Mouse (Mus musculus) thymus, adult 2 months (tissue): Measurements from ENCODE around the gene Masp2. TPM values are rescaled to one million over a fixed set of nuclear protein-coding genes. Genes with fewer than 3 reads are reported as not detected.

Source experiments
- DNase-seq: peaks from one replicate; pipeline ENCODE4 v3.0.0; 2021
- H3K27ac ChIP-seq: fragments of 200-500 bp; 2 replicates; pipeline ENCODE4 v1.5.1; 2012; ENCODE audit warnings: low read length, control low read depth; ENCODE audit not compliant: control insufficient read depth, insufficient read depth
- H3K27me3 ChIP-seq: fragments of 200-500 bp; 2 replicates; pipeline ENCODE4 v1.6.1; 2012; ENCODE audit warnings: mild to moderate bottlenecking, low read length, moderate library complexity, mixed read lengths; ENCODE audit not compliant: control insufficient read depth, insufficient read depth
- H3K36me3 ChIP-seq: fragments of 200-500 bp; 2 replicates; pipeline ENCODE4 v1.6.1; 2012; ENCODE audit warnings: mild to moderate bottlenecking, low read length, moderate library complexity; ENCODE audit not compliant: control insufficient read depth, insufficient read depth
- H3K4me1 ChIP-seq: fragments of 200-500 bp; replicated peaks from 2 replicates; pipeline ENCODE4 v1.6.1; 2012; ENCODE audit warnings: low read length; ENCODE audit not compliant: control insufficient read depth, insufficient read depth
- H3K4me3 ChIP-seq: fragments of 200-500 bp; 2 replicates; pipeline ENCODE4 v1.5.1; 2012; ENCODE audit warnings: mild to moderate bottlenecking, low read length, control low read depth, moderate library complexity; ENCODE audit not compliant: control insufficient read depth, insufficient read depth
- CTCF ChIP-seq: fragments of 200-500 bp; IDR thresholded peaks from 2 replicates; pipeline ENCODE4 v1.5.1; 2012; ENCODE audit warnings: mild to moderate bottlenecking, control low read depth, low read length, moderate library complexity, borderline replicate concordance; ENCODE audit not compliant: control insufficient read depth, poor library complexity, insufficient read depth; ENCODE audit errors: extremely low read depth
- POLR2A ChIP-seq: fragments of 200-500 bp; IDR thresholded peaks from 2 replicates; pipeline ENCODE4 v1.6.1; 2012; ENCODE audit warnings: mild to moderate bottlenecking, low read length, control low read depth, moderate library complexity; ENCODE audit not compliant: control insufficient read depth, poor library complexity, insufficient read depth; ENCODE audit errors: extremely low read depth
- WGBS: fragments of 180-500 bp; shearing (Covaris S2); methylation state at CpG from one replicate; pipeline ENCODE4 v1.1.7; 2018; 5-methylcytosine and 5-hydroxymethylcytosine counted together
- polyA plus RNA-seq: library from polyadenylated mRNA; depleted of rRNA; stranded (reverse); fragments of >200 nt; gene quantifications from 2 replicates; pipeline ENCODE4 v1.2.3, GENCODE M21; 2012; rRNA removed

Gene Masp2
- 3.8 and 4.0 TPM in 2 replicates for polyA plus RNA-seq

GRCm38 (mm10) chr4:148602357-148603120 is at the start of gene Masp2:
TSS of gene Masp2 (plus strand) at chr4:148602554.
- Histone ChIP-seq H3K36me3 (no peaks in the 10 kb centered on the region), H3K27me3 (no peaks in the 10 kb centered on the region), H3K27ac (no peak within 1 kb of the TSS), H3K4me1 (no peaks in the 10 kb centered on the region), H3K4me3 (no peak within 1 kb of the TSS)
- DNase-seq = no peak
- WGBS = 88% methylated on average over 14 of the region's 14 CpGs
- TF ChIP-seq CTCF (no peak), POLR2A (no peak)

GRCm38 (mm10) chr4:148557766-148558165 is 44.6 kb upstream of the Masp2 start:
- H3K4me1 ChIP-seq = peaks cover 10% of the 10 kb centered on the region
- H3K4me3 ChIP-seq = peak overlapping the region; percentile 82
- H3K36me3 ChIP-seq = peaks cover 40% of the 10 kb centered on the region
- no peak for TF ChIP-seq CTCF
- TF ChIP-seq POLR2A = no peak
- DNase-seq = no peak
- H3K27me3 ChIP-seq = no peaks in the 10 kb centered on the region
- 34% methylated on average over 6 of the region's 6 CpGs for WGBS
- no peak overlapping the region for H3K27ac ChIP-seq

GRCm38 (mm10) chr4:148558297-148559000 is 43.9 kb upstream of the Masp2 start, which contains the start of gene Exosc10:
TSS of gene Exosc10 (plus strand) at chr4:148558429.
- peaks cover 10% of the 10 kb centered on the region for H3K4me1 ChIP-seq
- H3K27me3 ChIP-seq = no peaks in the 10 kb centered on the region
- whole genome bisulfite sequencing = under 1% methylated on average over 63 of the region's 63 CpGs
- H3K27ac ChIP-seq = peak within 1 kb of the TSS; percentile 76
- peaks cover 40% of the 10 kb centered on the region for H3K36me3 ChIP-seq
- peak within 1 kb of the TSS; percentile 82 for H3K4me3 ChIP-seq
- TF ChIP-seq CTCF = peak; percentile 66; the same call in 1 of the 2 replicates
- peak; percentile 71; the same call in 1 of the 2 replicates for TF ChIP-seq POLR2A
- peak; percentile 85 for DNase-seq

GRCm38 (mm10) chr4:148562676-148563075 is 39.7 kb upstream of the Masp2 start:
- TF ChIP-seq CTCF = no peak
- no peak for TF ChIP-seq POLR2A
- 93% methylated on average over 17 of the region's 17 CpGs for WGBS
- DNase-seq = no peak
- Histone ChIP-seq H3K4me3 (no peak overlapping the region), H3K27me3 (no peaks in the 10 kb centered on the region), H3K36me3 (peaks cover 74% of the 10 kb centered on the region), H3K4me1 (peaks cover 4% of the 10 kb centered on the region), H3K27ac (no peak overlapping the region)

GRCm38 (mm10) chr4:148563595-148563994 is 38.8 kb upstream of the Masp2 start:
- DNase-seq = no peak
- Histone ChIP-seq H3K27me3 (no peaks in the 10 kb centered on the region), H3K4me3 (no peak overlapping the region), H3K36me3 (peaks cover 83% of the 10 kb centered on the region), H3K27ac (no peak overlapping the region), H3K4me1 (peaks cover 2% of the 10 kb centered on the region)
- TF ChIP-seq CTCF = no peak
- no peak for TF ChIP-seq POLR2A
- 95% methylated on average over 12 of the region's 12 CpGs for WGBS

GRCm38 (mm10) chr4:148570138-148570537 is 32.2 kb upstream of the Masp2 start:
- H3K27me3 ChIP-seq = no peaks in the 10 kb centered on the region
- WGBS = 92% methylated on average over 10 of the region's 10 CpGs
- H3K4me1 ChIP-seq = no peaks in the 10 kb centered on the region
- no peak overlapping the region for H3K27ac ChIP-seq
- DNase-seq = no peak
- H3K36me3 ChIP-seq = peaks cover 85% of the 10 kb centered on the region
- TF ChIP-seq POLR2A (no peak), CTCF (no peak)
- no peak overlapping the region for H3K4me3 ChIP-seq
